Mouse (Mus musculus) lung, postnatal 0 days (tissue): ENCODE measurements around the gene Lclat1.

Source experiments
- CTCF ChIP-seq: IDR thresholded peaks from 2 replicates; pipeline ENCODE4 v1.5.1; 2016; ENCODE audit warnings: antibody characterized with exemption, mild to moderate bottlenecking
- EP300 ChIP-seq: IDR thresholded peaks from 2 replicates; pipeline ENCODE4 v1.6.1; 2016; ENCODE audit warnings: antibody characterized with exemption, mild to moderate bottlenecking, control low read depth

- TF ChIP-seq CTCF (no peak), EP300 (no peak)
Observed at GRCm38 (mm10) chr17:73067423-73067822, 40.4 kb upstream of the Lclat1 start.
